Mouse (Mus musculus): ENCODE data around the gene Eif2b4.

DNA sequence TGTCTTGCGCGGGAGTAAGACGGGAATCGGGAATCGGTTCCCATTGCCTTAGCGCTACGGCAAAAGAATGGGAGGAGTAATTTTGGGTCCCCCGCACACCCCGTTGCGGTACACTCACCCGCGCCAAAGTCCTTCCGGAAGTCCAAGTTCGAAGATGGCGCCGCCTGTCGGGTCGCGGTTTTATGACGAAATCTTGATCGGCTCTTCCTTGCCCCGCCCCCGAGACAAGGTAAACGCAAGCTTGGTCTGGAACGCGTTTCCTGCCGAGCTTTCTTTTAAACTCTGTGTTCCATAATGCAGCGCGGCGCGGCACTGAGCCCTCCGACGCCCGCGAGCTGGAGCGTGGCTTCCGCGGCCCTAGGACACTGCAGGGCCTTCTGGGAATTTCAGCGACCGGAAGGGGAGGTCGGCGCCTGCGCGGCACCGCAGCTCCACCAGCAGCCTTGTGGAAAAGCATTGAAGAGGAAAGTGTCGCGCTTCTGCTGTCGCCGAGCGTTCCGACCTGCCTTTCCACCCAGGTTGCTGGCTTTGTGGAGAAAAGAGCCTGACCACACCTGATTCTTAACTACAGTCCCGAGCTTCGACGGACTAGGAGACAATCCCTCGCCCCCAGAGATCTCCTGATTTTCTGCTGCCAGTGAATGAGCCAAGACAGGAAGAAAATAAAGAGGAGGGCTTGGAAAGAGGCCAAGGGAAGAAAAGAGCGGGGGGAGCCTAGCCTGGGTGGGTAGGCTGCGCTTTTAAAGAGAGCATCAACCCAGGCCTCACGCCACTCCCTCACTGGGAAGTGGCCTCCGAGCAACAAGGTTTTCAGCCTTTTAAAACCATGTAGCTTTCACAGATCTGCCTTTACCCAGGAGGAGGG is 13.2 kb downstream of the Eif2b4 start, which contains the start of the genes Gm29609 and Gtf3c2:
- TF ChIP-seq CTCF (IDR thresholded peaks at IDR 0.05; ENCODE audit: borderline replicate concordance, control insufficient read depth, extremely low read depth, insufficient read depth, low read length, poor library complexity): 0 out of 2 replicates have a peak, but pooled peaks have one; percentile 45
- TF ChIP-seq POLR2A (IDR thresholded peaks at IDR 0.05; ENCODE audit: control insufficient read depth, extremely low read depth, insufficient read depth, low read length, poor library complexity): peak; percentile 90

Data from thymus, adult 2 months (tissue).